24 mouse cellular contexts compared by ENCODE assay signal in the genomic region with DNA sequence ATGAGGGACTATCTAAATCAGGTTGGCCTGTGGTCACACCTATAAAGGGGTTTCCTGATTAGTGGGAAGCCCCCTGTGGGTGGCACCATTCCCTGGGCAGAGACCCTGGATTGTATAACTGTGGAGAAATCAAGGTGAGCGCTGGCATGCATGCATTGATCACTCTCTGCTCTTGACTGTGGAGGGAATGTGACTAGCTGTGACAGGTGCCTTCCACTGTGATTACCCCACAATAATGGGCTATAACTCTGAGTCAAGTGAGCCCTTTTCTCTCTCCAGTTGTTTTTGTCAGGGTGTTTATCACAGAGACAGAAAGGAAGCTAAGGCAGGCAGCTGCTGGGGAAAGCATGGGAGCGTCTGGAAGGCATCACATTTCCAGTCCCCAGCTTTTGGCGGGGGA. TPM values are rescaled to one million over a fixed set of nuclear protein-coding genes. Genes with fewer than 3 reads are reported as not detected.
DNase-seq lines count a peak whose midpoint lies in the region; ATAC-seq and TF ChIP-seq lines count a peak whose summit lies in the region.
"Had no signal": no experiment of that assay in that cellular context is flagged by ENCODE, and none has a peak within 500 bp of the region (broad histone marks: within the 10 kb centered on the region; RNA-seq: fewer than 3 reads in every experiment).

No protein-coding gene starts in this region.

- H3K9ac ChIP-seq in heart, embryonic 13.5 days, result no peak overlapping the region
- H3K9ac ChIP-seq in limb, embryonic 14.5 days (ENCODE audit: low read depth, low read length, severe bottlenecking), result no peak overlapping the region
- H3K9ac ChIP-seq: embryonic facial prominence, embryonic 12.5 days; forebrain, embryonic 13.5 days had no signal

- no peak for DNase-seq in heart, embryonic 10.5 days (ENCODE audit: low spot score)
- no peak for DNase-seq in heart, postnatal 36 days
- DNase-seq in heart, postnatal 10 days, result no peak
- no peak for DNase-seq in limb, embryonic 14.5 days (ENCODE audit: low spot score)
- no peak for DNase-seq in limb, embryonic 10.5 days (ENCODE audit: low spot score)
- DNase-seq: adrenal gland, adult 8-10 months; adrenal gland, postnatal 14 days; adrenal gland, postnatal 36 days; B cell, adult 2 months; cerebellum, adult 11-12 months; cerebellum, adult 2 months; cerebellum, adult 9-10 months; cerebellum, postnatal 10 days; cerebellum, postnatal 25 days had no signal

- H3K4me2 ChIP-seq in heart, embryonic 13.5 days, result no peak overlapping the region
- H3K4me2 ChIP-seq in limb, embryonic 14.5 days (replicated peaks; ENCODE audit: low read depth, low read length, severe bottlenecking), result no peak overlapping the region
- H3K4me2 ChIP-seq in myocyte (ENCODE audit: low read depth), result no peak overlapping the region
- H3K4me2 ChIP-seq: embryonic facial prominence, embryonic 12.5 days; forebrain, embryonic 13.5 days had no signal

- no peak for TF ChIP-seq POLR2A in limb, embryonic 14.5 days (IDR thresholded peaks at IDR 0.05; ENCODE audit: borderline replicate concordance, extremely low read depth, insufficient read depth, insufficient read length)
- TF ChIP-seq POLR2A in myocyte (IDR thresholded peaks at IDR 0.05; ENCODE audit: insufficient read length, low read depth), result no peak

- 0 out of 2 replicates have a peak overlapping the region, but pooled peaks have one; percentile 29 for H3K27ac ChIP-seq in heart, embryonic 10.5 days
- peak overlapping the region; percentile 32; the same call in 1 of the 2 replicates for H3K27ac ChIP-seq in heart, embryonic 13.5 days (replicated peaks)
- H3K27ac ChIP-seq in limb, embryonic 14.5 days (replicated peaks; ENCODE audit: low read depth, low read length), result no peak overlapping the region
- H3K27ac ChIP-seq in limb, embryonic 10.5 days, result no peak overlapping the region
- H3K27ac ChIP-seq: embryonic facial prominence, embryonic 10.5 days; embryonic facial prominence, embryonic 12.5 days; forebrain, embryonic 13.5 days had no signal

- WGBS in heart, embryonic 10.5 days, result 54% methylated on average over 3 of the region's 3 CpGs
- WGBS in heart, embryonic 13.5 days, result 59% methylated on average over 3 of the region's 3 CpGs
- WGBS in limb, embryonic 14.5 days, result 54% methylated on average over 3 of the region's 3 CpGs
- WGBS in limb, embryonic 10.5 days, result 66% methylated on average over 3 of the region's 3 CpGs

- H3K4me1 ChIP-seq in heart, embryonic 10.5 days, result peaks cover 38% of the 10 kb centered on the region
- peaks cover 35% of the 10 kb centered on the region for H3K4me1 ChIP-seq in heart, embryonic 13.5 days
- no peaks in the 10 kb centered on the region for H3K4me1 ChIP-seq in limb, embryonic 14.5 days (ENCODE audit: control insufficient read depth, insufficient read depth, low read length)
- peaks cover 6% of the 10 kb centered on the region for H3K4me1 ChIP-seq in limb, embryonic 10.5 days
- H3K4me1 ChIP-seq: embryonic facial prominence, embryonic 12.5 days; forebrain, embryonic 13.5 days had no signal

- ATAC-seq in heart, embryonic 13.5 days (ENCODE audit: extremely low read depth, insufficient number of reproducible peaks, low FRiP score, low TSS enrichment), result no peak
- peak; percentile 41; the same call in 1 of the 2 replicates for ATAC-seq in limb, embryonic 14.5 days (ENCODE audit: low FRiP score, low read depth)
- ATAC-seq: activated CD4-positive, CD25-positive, alpha-beta regulatory T cell, adult 4 months; CD4-positive, CD25-positive, alpha-beta regulatory T cell, adult 4 months; forebrain, embryonic 13.5 days; Patski had no signal

- H3K27me3 ChIP-seq in heart, embryonic 10.5 days (ENCODE audit: insufficient read depth, poor library complexity, severe bottlenecking), result no peaks in the 10 kb centered on the region
- H3K27me3 ChIP-seq in heart, embryonic 13.5 days (replicated peaks), result no peaks in the 10 kb centered on the region
- no peaks in the 10 kb centered on the region for H3K27me3 ChIP-seq in limb, embryonic 14.5 days (ENCODE audit: control insufficient read depth, insufficient read depth, low read length)
- no peaks in the 10 kb centered on the region for H3K27me3 ChIP-seq in limb, embryonic 10.5 days (ENCODE audit: low read depth, poor library complexity, severe bottlenecking)
- no peaks in the 10 kb centered on the region for H3K27me3 ChIP-seq in myocyte (ENCODE audit: control insufficient read depth, insufficient read depth, insufficient read length)
- H3K27me3 ChIP-seq: CH12.LX; embryonic facial prominence, embryonic 12.5 days; forebrain, embryonic 13.5 days; Patski had no signal

- no peaks in the 10 kb centered on the region for H3K36me3 ChIP-seq in heart, embryonic 10.5 days
- H3K36me3 ChIP-seq in heart, embryonic 13.5 days, result no peaks in the 10 kb centered on the region
- H3K36me3 ChIP-seq in limb, embryonic 14.5 days (ENCODE audit: control insufficient read depth, insufficient read depth, low read length), result no peaks in the 10 kb centered on the region
- no peaks in the 10 kb centered on the region for H3K36me3 ChIP-seq in limb, embryonic 10.5 days
- H3K36me3 ChIP-seq in myocyte (ENCODE audit: control insufficient read depth, insufficient read depth), result no peaks in the 10 kb centered on the region
- H3K36me3 ChIP-seq: embryonic facial prominence, embryonic 10.5 days; embryonic facial prominence, embryonic 12.5 days; G1E had no signal

- H3K4me3 ChIP-seq in heart, embryonic 10.5 days, result no peak overlapping the region
- no peak overlapping the region for H3K4me3 ChIP-seq in heart, embryonic 13.5 days
- no peak overlapping the region for H3K4me3 ChIP-seq in limb, embryonic 14.5 days (replicated peaks; ENCODE audit: low read length)
- H3K4me3 ChIP-seq in limb, embryonic 10.5 days, result no peak overlapping the region
- H3K4me3 ChIP-seq in myocyte, result no peak overlapping the region
- H3K4me3 ChIP-seq: embryonic facial prominence, embryonic 10.5 days; embryonic facial prominence, embryonic 12.5 days; forebrain, embryonic 13.5 days had no signal

- intact Hi-C loops in heart, postnatal 36 days (cut with DNase I), result no loop called here
- intact Hi-C loops in heart, postnatal 10 days (cut with DNase I), result no loop called here

- no peaks in the 10 kb centered on the region for H3K79me2 ChIP-seq in myocyte (ENCODE audit: control insufficient read depth, insufficient read depth)

- no peaks in the 10 kb centered on the region for H3K9me3 ChIP-seq in heart, embryonic 10.5 days
- H3K9me3 ChIP-seq in heart, embryonic 13.5 days, result no peaks in the 10 kb centered on the region
- no peaks in the 10 kb centered on the region for H3K9me3 ChIP-seq in limb, embryonic 14.5 days (ENCODE audit: control insufficient read depth, low read length)
- H3K9me3 ChIP-seq in limb, embryonic 10.5 days (replicated peaks), result no peaks in the 10 kb centered on the region
- H3K9me3 ChIP-seq: embryonic facial prominence, embryonic 10.5 days; embryonic facial prominence, embryonic 12.5 days; forebrain, embryonic 13.5 days; G1E had no signal

- H3ac ChIP-seq in myocyte (ENCODE audit: control insufficient read depth, insufficient read length), result no peak overlapping the region

TF ChIP-seq in myocyte, 11 proteins besides CTCF, POLR2A, EP300 and RAD21:
- TF ChIP-seq MYOD1 (IDR thresholded peaks at IDR 0.05; ENCODE audit: control insufficient read depth in 1 of 3, insufficient read length in 2 of 3, low read depth in 2 of 3) (peak in 2 of 3 experiments; percentile 80 to 84), MYOG (IDR thresholded peaks at IDR 0.05; ENCODE audit: control insufficient read depth in 1 of 3, insufficient read depth in 1 of 3, insufficient read length in 2 of 3, low read depth in 2 of 3) (peak in 1 of 3 experiments; percentile 19), MAX (IDR thresholded peaks at IDR 0.05; ENCODE audit: low read depth) (no peak)
TF ChIP-seq in myocyte: peak in this region for 2.

RNA-seq across cellular contexts. Expression of a gene that starts 8.8 kb away (rescaled TPM):
- polyA plus RNA-seq in heart, embryonic 10.5 days (2016; fragmentation: Nextera tagmentation; extraction: Ambion mirVana), result 377 and 438 TPM in 2 replicates
- total RNA-seq in heart, postnatal 36 days (2021), result 100 to 1,000 TPM; 491 to 519 TPM
- 414 and 475 TPM in 2 replicates for polyA plus RNA-seq in heart, embryonic 13.5 days (2015; fragmentation: Nextera tagmentation; extraction: Ambion mirVana)
- total RNA-seq in heart, postnatal 10 days (2021), result 100 to 1,000 TPM; 544 to 567 TPM
- 146 and 150 TPM in 2 replicates for polyA plus RNA-seq in limb, embryonic 14.5 days (2012; rRNA removed)
- polyA plus RNA-seq in limb, embryonic 14.5 days (2014; fragmentation: Nextera tagmentation; extraction: Ambion mirVana), result 215 and 226 TPM in 2 replicates
- polyA plus RNA-seq in limb, embryonic 10.5 days (2016; fragmentation: Nextera tagmentation; extraction: Ambion mirVana), result 301 and 316 TPM in 2 replicates
- polyA plus RNA-seq in myocyte (2012; fragmentation: generic; extraction: Trizol), result 314 TPM

RNA-seq across cellular contexts. Expression of a gene that starts 32.5 kb away (rescaled TPM):
- 48.1 and 52.2 TPM in 2 replicates for polyA plus RNA-seq in heart, embryonic 10.5 days (2016; fragmentation: Nextera tagmentation; extraction: Ambion mirVana)
- total RNA-seq in heart, postnatal 36 days (2021), result 1 to 10 TPM; 8.5 to 8.8 TPM
- polyA plus RNA-seq in heart, embryonic 13.5 days (2015; fragmentation: Nextera tagmentation; extraction: Ambion mirVana), result 36.7 and 44.7 TPM in 2 replicates
- total RNA-seq in heart, postnatal 10 days (2021), result 10 to 100 TPM in 1 of 2 experiments, 1 to 10 TPM in 1; 8.8 to 10.3 TPM
- polyA plus RNA-seq in limb, embryonic 14.5 days (2012; rRNA removed), result 16.0 and 18.0 TPM in 2 replicates
- 24.7 and 26.5 TPM in 2 replicates for polyA plus RNA-seq in limb, embryonic 14.5 days (2014; fragmentation: Nextera tagmentation; extraction: Ambion mirVana)
- polyA plus RNA-seq in limb, embryonic 10.5 days (2016; fragmentation: Nextera tagmentation; extraction: Ambion mirVana), result 20.9 and 29.8 TPM in 2 replicates
- polyA plus RNA-seq in myocyte (2012; fragmentation: generic; extraction: Trizol), result 47.1 TPM

Comparison
In these comparisons a context has a peak if more than half of its experiments do, and no peak if none do; other contexts are left out.
1. H3K27ac ChIP-seq: peak in heart, embryonic 10.5 days (single experiment) and heart, embryonic 13.5 days (single experiment); none in limb, embryonic 14.5 days (single experiment) and limb, embryonic 10.5 days (single experiment).